8 mouse cellular contexts compared by ENCODE assay signal in genomic region chr14:55855101-55855561, GRCm38 (mm10). TPM values are rescaled to one million over a fixed set of nuclear protein-coding genes. Genes with fewer than 3 reads are reported as not detected.
DNase-seq lines count a peak whose midpoint lies in the region; ATAC-seq lines count a peak whose summit lies in the region.

No protein-coding gene starts in this region.

- H3K36me3 ChIP-seq in erythroblast, embryonic 14.5 days (ENCODE audit: control insufficient read depth), result no peaks in the 10 kb centered on the region
- H3K36me3 ChIP-seq in embryonic facial prominence, embryonic 14.5 days (ENCODE audit: control insufficient read depth, insufficient read depth, low read length), result peaks cover 9% of the 10 kb centered on the region
- 0 out of 2 replicates have a peak, but pooled peaks cover 7% of the 10 kb centered on the region for H3K36me3 ChIP-seq in hindbrain, embryonic 12.5 days
- no peaks in the 10 kb centered on the region for H3K36me3 ChIP-seq in liver, embryonic 11.5 days (ENCODE audit: control insufficient read depth, insufficient read depth, low read length)
- H3K36me3 ChIP-seq in neural tube, embryonic 14.5 days (ENCODE audit: control insufficient read depth, insufficient read depth, low read length), result no peaks in the 10 kb centered on the region

- H3K4me3 ChIP-seq in erythroblast, embryonic 14.5 days (replicated peaks), result peak overlapping the region; percentile 55
- peak overlapping the region; percentile 80 for H3K4me3 ChIP-seq in embryonic facial prominence, embryonic 14.5 days (ENCODE audit: low read depth, low read length)
- peak overlapping the region; percentile 64 for H3K4me3 ChIP-seq in hindbrain, embryonic 12.5 days
- H3K4me3 ChIP-seq in liver, embryonic 11.5 days (ENCODE audit: low read depth, low read length), result peak overlapping the region; percentile 63
- peak overlapping the region; percentile 57 for H3K4me3 ChIP-seq in neural tube, embryonic 14.5 days (ENCODE audit: low read depth, low read length)

- DNase-seq in embryonic facial prominence, embryonic 14.5 days (ENCODE audit: low spot score), result peak; percentile 93
- DNase-seq in liver, embryonic 11.5 days (ENCODE audit: low spot score), result peak; percentile 43
- no peak for DNase-seq in B cell, adult 2 months
- no peak for DNase-seq in cerebellum, adult 11 months

- 6% methylated on average over 4 of the region's 4 CpGs for WGBS in embryonic facial prominence, embryonic 14.5 days
- 6% methylated on average over 4 of the region's 4 CpGs for WGBS in hindbrain, embryonic 12.5 days
- WGBS in liver, embryonic 11.5 days, result 7% methylated on average over 4 of the region's 4 CpGs
- WGBS in neural tube, embryonic 14.5 days, result 3% methylated on average over 4 of the region's 4 CpGs

- no peak for ATAC-seq in erythroblast, adult 5-6 weeks (replicated peaks; ENCODE audit: low FRiP score, poor library complexity, severe bottlenecking)
- peak; percentile 38 for ATAC-seq in embryonic facial prominence, embryonic 14.5 days (ENCODE audit: low read depth)
- 0 out of 2 replicates have a peak, but pooled peaks have one; percentile 6 for ATAC-seq in hindbrain, embryonic 12.5 days (ENCODE audit: low FRiP score)
- peak; percentile 36 for ATAC-seq in liver, embryonic 11.5 days (replicated peaks; ENCODE audit: low FRiP score)
- peak; percentile 18; the same call in 1 of the 2 replicates for ATAC-seq in neural tube, embryonic 14.5 days (ENCODE audit: low read depth)

- peaks cover 29% of the 10 kb centered on the region for H3K27me3 ChIP-seq in erythroblast, embryonic 14.5 days (ENCODE audit: control insufficient read depth)
- no peaks in the 10 kb centered on the region for H3K27me3 ChIP-seq in embryonic facial prominence, embryonic 14.5 days (replicated peaks; ENCODE audit: control insufficient read depth, insufficient read depth, low read length)
- no peaks in the 10 kb centered on the region for H3K27me3 ChIP-seq in hindbrain, embryonic 12.5 days
- no peaks in the 10 kb centered on the region; the same call in 1 of the 2 replicates for H3K27me3 ChIP-seq in liver, embryonic 11.5 days (replicated peaks; ENCODE audit: control insufficient read depth, insufficient read depth, low read length)
- no peaks in the 10 kb centered on the region for H3K27me3 ChIP-seq in neural tube, embryonic 14.5 days (ENCODE audit: control insufficient read depth, insufficient read depth, low read length)

- peak overlapping the region; percentile 97 for H3K27ac ChIP-seq in embryonic facial prominence, embryonic 14.5 days (replicated peaks; ENCODE audit: low read depth, low read length)
- peak overlapping the region; percentile 91 for H3K27ac ChIP-seq in hindbrain, embryonic 12.5 days
- H3K27ac ChIP-seq in liver, embryonic 11.5 days (ENCODE audit: low read depth, low read length), result peak overlapping the region; percentile 91
- peak overlapping the region; percentile 78 for H3K27ac ChIP-seq in neural tube, embryonic 14.5 days (ENCODE audit: low read depth, low read length)

- H3K9ac ChIP-seq in embryonic facial prominence, embryonic 14.5 days (ENCODE audit: low read depth, low read length), result peak overlapping the region; percentile 83
- H3K9ac ChIP-seq in hindbrain, embryonic 12.5 days, result peak overlapping the region; percentile 81
- peak overlapping the region; percentile 74 for H3K9ac ChIP-seq in liver, embryonic 11.5 days (ENCODE audit: low read depth, low read length)
- peak overlapping the region; percentile 61 for H3K9ac ChIP-seq in neural tube, embryonic 14.5 days (replicated peaks; ENCODE audit: low read depth, low read length)

- H3K4me2 ChIP-seq in embryonic facial prominence, embryonic 14.5 days (ENCODE audit: low read depth, low read length), result peak overlapping the region; percentile 84
- peak overlapping the region; percentile 83 for H3K4me2 ChIP-seq in hindbrain, embryonic 12.5 days (replicated peaks)
- H3K4me2 ChIP-seq in liver, embryonic 11.5 days, result peak overlapping the region; percentile 87
- peak overlapping the region; percentile 89 for H3K4me2 ChIP-seq in neural tube, embryonic 14.5 days (ENCODE audit: low read depth, low read length)

- H3K9me3 ChIP-seq in erythroblast, embryonic 14.5 days (ENCODE audit: control insufficient read depth, low read length), result no peaks in the 10 kb centered on the region
- no peaks in the 10 kb centered on the region for H3K9me3 ChIP-seq in embryonic facial prominence, embryonic 14.5 days (ENCODE audit: control insufficient read depth, low read length)
- H3K9me3 ChIP-seq in hindbrain, embryonic 12.5 days (replicated peaks), result no peaks in the 10 kb centered on the region
- H3K9me3 ChIP-seq in liver, embryonic 11.5 days (ENCODE audit: control insufficient read depth, low read length), result no peaks in the 10 kb centered on the region
- no peaks in the 10 kb centered on the region for H3K9me3 ChIP-seq in neural tube, embryonic 14.5 days (ENCODE audit: control insufficient read depth, low read length)

- H3K4me1 ChIP-seq in erythroblast, embryonic 14.5 days (ENCODE audit: control insufficient read depth), result peaks cover 21% of the 10 kb centered on the region
- peaks cover 52% of the 10 kb centered on the region for H3K4me1 ChIP-seq in embryonic facial prominence, embryonic 14.5 days (ENCODE audit: control insufficient read depth, insufficient read depth, low read length)
- peaks cover 56% of the 10 kb centered on the region for H3K4me1 ChIP-seq in hindbrain, embryonic 12.5 days
- H3K4me1 ChIP-seq in liver, embryonic 11.5 days (replicated peaks; ENCODE audit: control insufficient read depth, insufficient read depth, low read length), result peaks cover 47% of the 10 kb centered on the region
- H3K4me1 ChIP-seq in neural tube, embryonic 14.5 days (ENCODE audit: control insufficient read depth, insufficient read depth, low read length), result peaks cover 25% of the 10 kb centered on the region

RNA-seq across cellular contexts. Expression of gene Nynrin, which starts 1.3 kb away (rescaled TPM):
- 0.01 and 0.02 TPM in 2 replicates for polyA plus RNA-seq in erythroblast, embryonic 14.5 days (2012)
- 0.38 and 0.84 TPM in 2 replicates for total RNA-seq in erythroblast, adult 5-6 weeks (2015; ENCODE audit: low replicate concordance)
- total RNA-seq in erythroblast, adult 5-6 weeks (2017; ENCODE audit: low replicate concordance), result 0.42 and 0.77 TPM in 2 replicates
- 15.6 and 19.5 TPM in 2 replicates for polyA plus RNA-seq in embryonic facial prominence, embryonic 14.5 days (2014; fragmentation: Nextera tagmentation; extraction: Ambion mirVana)
- polyA plus RNA-seq in hindbrain, embryonic 12.5 days (2016; fragmentation: Nextera tagmentation; extraction: Ambion mirVana), result 30.4 and 35.8 TPM in 2 replicates
- 12.0 and 12.2 TPM in 2 replicates for polyA plus RNA-seq in liver, embryonic 11.5 days (2014; fragmentation: Nextera tagmentation; extraction: Ambion mirVana)
- polyA plus RNA-seq in neural tube, embryonic 14.5 days (2014; fragmentation: Nextera tagmentation; extraction: Ambion mirVana), result 5.8 and 10.2 TPM in 2 replicates

RNA-seq across cellular contexts. Expression of gene Cbln3, which starts 29.1 kb away (rescaled TPM):
- 0.01 TPM in 1 of 2 replicates, not detected in the other for polyA plus RNA-seq in erythroblast, embryonic 14.5 days (2012)
- total RNA-seq in erythroblast, adult 5-6 weeks (2015; ENCODE audit: low replicate concordance), result not detected in 2 replicates
- 0.14 TPM in 1 of 2 replicates, not detected in the other for total RNA-seq in erythroblast, adult 5-6 weeks (2017; ENCODE audit: low replicate concordance)
- polyA plus RNA-seq in embryonic facial prominence, embryonic 14.5 days (2014; fragmentation: Nextera tagmentation; extraction: Ambion mirVana), result 0.25 and 0.50 TPM in 2 replicates
- 0.05 and 0.35 TPM in 2 replicates for polyA plus RNA-seq in hindbrain, embryonic 12.5 days (2016; fragmentation: Nextera tagmentation; extraction: Ambion mirVana)
- 0.47 and 0.60 TPM in 2 replicates for polyA plus RNA-seq in liver, embryonic 11.5 days (2014; fragmentation: Nextera tagmentation; extraction: Ambion mirVana)
- polyA plus RNA-seq in neural tube, embryonic 14.5 days (2014; fragmentation: Nextera tagmentation; extraction: Ambion mirVana), result 0.24 and 0.91 TPM in 2 replicates

RNA-seq across cellular contexts. Expression of gene Khnyn, which starts 29.6 kb away (rescaled TPM):
- 1.3 and 1.9 TPM in 2 replicates for polyA plus RNA-seq in erythroblast, embryonic 14.5 days (2012)
- 30.7 and 36.4 TPM in 2 replicates for total RNA-seq in erythroblast, adult 5-6 weeks (2015; ENCODE audit: low replicate concordance)
- total RNA-seq in erythroblast, adult 5-6 weeks (2017; ENCODE audit: low replicate concordance), result 122 and 126 TPM in 2 replicates
- polyA plus RNA-seq in embryonic facial prominence, embryonic 14.5 days (2014; fragmentation: Nextera tagmentation; extraction: Ambion mirVana), result 9.1 and 9.7 TPM in 2 replicates
- polyA plus RNA-seq in hindbrain, embryonic 12.5 days (2016; fragmentation: Nextera tagmentation; extraction: Ambion mirVana), result 22.4 and 23.5 TPM in 2 replicates
- polyA plus RNA-seq in liver, embryonic 11.5 days (2014; fragmentation: Nextera tagmentation; extraction: Ambion mirVana), result 12.6 and 14.6 TPM in 2 replicates
- polyA plus RNA-seq in neural tube, embryonic 14.5 days (2014; fragmentation: Nextera tagmentation; extraction: Ambion mirVana), result 5.9 and 7.3 TPM in 2 replicates

RNA-seq across cellular contexts. Expression of gene Nfatc4, which starts 32.2 kb away (rescaled TPM):
- not detected in 2 replicates for polyA plus RNA-seq in erythroblast, embryonic 14.5 days (2012)
- not detected in 2 replicates for total RNA-seq in erythroblast, adult 5-6 weeks (2015; ENCODE audit: low replicate concordance)
- total RNA-seq in erythroblast, adult 5-6 weeks (2017; ENCODE audit: low replicate concordance), result not detected in 2 replicates
- 56.5 and 74.7 TPM in 2 replicates for polyA plus RNA-seq in embryonic facial prominence, embryonic 14.5 days (2014; fragmentation: Nextera tagmentation; extraction: Ambion mirVana)
- polyA plus RNA-seq in hindbrain, embryonic 12.5 days (2016; fragmentation: Nextera tagmentation; extraction: Ambion mirVana), result 42.4 and 45.2 TPM in 2 replicates
- polyA plus RNA-seq in liver, embryonic 11.5 days (2014; fragmentation: Nextera tagmentation; extraction: Ambion mirVana), result 15.1 and 15.3 TPM in 2 replicates
- 5.5 and 10.4 TPM in 2 replicates for polyA plus RNA-seq in neural tube, embryonic 14.5 days (2014; fragmentation: Nextera tagmentation; extraction: Ambion mirVana)

RNA-seq across cellular contexts. Expression of gene Sdr39u1, which starts 45.0 kb away (rescaled TPM):
- polyA plus RNA-seq in erythroblast, embryonic 14.5 days (2012), result 0.18 and 0.20 TPM in 2 replicates
- total RNA-seq in erythroblast, adult 5-6 weeks (2015; ENCODE audit: low replicate concordance), result 1.3 TPM in 2 replicates
- total RNA-seq in erythroblast, adult 5-6 weeks (2017; ENCODE audit: low replicate concordance), result 3.5 and 10.6 TPM in 2 replicates
- 56.9 and 71.5 TPM in 2 replicates for polyA plus RNA-seq in embryonic facial prominence, embryonic 14.5 days (2014; fragmentation: Nextera tagmentation; extraction: Ambion mirVana)
- polyA plus RNA-seq in hindbrain, embryonic 12.5 days (2016; fragmentation: Nextera tagmentation; extraction: Ambion mirVana), result 63.5 and 68.3 TPM in 2 replicates
- 24.3 and 30.5 TPM in 2 replicates for polyA plus RNA-seq in liver, embryonic 11.5 days (2014; fragmentation: Nextera tagmentation; extraction: Ambion mirVana)
- polyA plus RNA-seq in neural tube, embryonic 14.5 days (2014; fragmentation: Nextera tagmentation; extraction: Ambion mirVana), result 138 and 163 TPM in 2 replicates

Comparison
In these comparisons a context has a peak if more than half of its experiments do, and no peak if none do; other contexts are left out.
1. DNase-seq: peak in embryonic facial prominence, embryonic 14.5 days (single experiment) and liver, embryonic 11.5 days (single experiment); none in B cell, adult 2 months (0 of 2) and cerebellum, adult 11 months (single experiment).
2. Peak in every context shown above with its lines, with median percentiles within 50 percentile points of each other: H3K4me3 ChIP-seq, H3K27ac ChIP-seq, H3K4me2 ChIP-seq and H3K9ac ChIP-seq.